Mouse (Mus musculus): ENCODE measurements around the gene Serpini1.
A peak's percentile ranks its signal among the peaks of the same experiment; 100 is the strongest.

GRCm38 (mm10) chr3:75557292-75557691 lies at the start of gene Serpini1:
- TF ChIP-seq CTCF (IDR thresholded peaks at IDR 0.05; ENCODE audit: borderline replicate concordance, insufficient read depth, low read depth, low read length) (no peak), POLR2A (IDR thresholded peaks at IDR 0.05; ENCODE audit: borderline replicate concordance, insufficient read depth, low read length) (peak; percentile 98)

Data from cerebellum, adult 2 months (tissue).